Mouse (Mus musculus) Muller cell, postnatal 12 days (primary cell): ENCODE results near the gene Krt33b.
A peak's percentile ranks its signal among the peaks of the same experiment; 100 is the strongest.

Source experiments
- DNase-seq: peaks from one replicate; pipeline ENCODE4 v3.0.0-alpha.2; 2015; ENCODE audit errors: inconsistent ontology term

Krt33b gene

GRCm38 (mm10) chr11:99993620-99994383 is 35.9 kb downstream of the Krt33b start, which contains the start of gene Krtap17-1:
TSS of gene Krtap17-1 (minus strand) at chr11:99993994.
- no peak for DNase-seq

- no peak for DNase-seq
Observed at GRCm38 (mm10) chr11:99990571-99990970, 39.1 kb downstream of the Krt33b start.

GRCm38 (mm10) chr11:99989881-99990405 is 39.7 kb downstream of the Krt33b start:
- DNase-seq = peak; percentile 95

GRCm38 (mm10) chr11:99988530-99988929 is 41.1 kb downstream of the Krt33b start:
- no peak for DNase-seq

- DNase-seq = no peak
Observed at GRCm38 (mm10) chr11:99986180-99986647, 43.5 kb downstream of the Krt33b start, which contains the start of gene Krtap16-1. TSS of gene Krtap16-1 (minus strand) at chr11:99986597.

GRCm38 (mm10) chr11:99985291-99986092 is 44.2 kb downstream of the Krt33b start:
- DNase-seq = peak; percentile 64

- no peak for DNase-seq
Observed at GRCm38 (mm10) chr11:99983442-99983841, 46.2 kb downstream of the Krt33b start.

GRCm38 (mm10) chr11:99982731-99983130 is 46.9 kb downstream of the Krt33b start:
- no peak for DNase-seq

GRCm38 (mm10) chr11:99978953-99979352 is 50.7 kb downstream of the Krt33b start, which contains the start of gene Krtap29-1:
TSS of gene Krtap29-1 (minus strand) at chr11:99979053.
- no peak for DNase-seq
